Comparison of ENCODE assay signal across 8 mouse cellular contexts in the genomic region with DNA sequence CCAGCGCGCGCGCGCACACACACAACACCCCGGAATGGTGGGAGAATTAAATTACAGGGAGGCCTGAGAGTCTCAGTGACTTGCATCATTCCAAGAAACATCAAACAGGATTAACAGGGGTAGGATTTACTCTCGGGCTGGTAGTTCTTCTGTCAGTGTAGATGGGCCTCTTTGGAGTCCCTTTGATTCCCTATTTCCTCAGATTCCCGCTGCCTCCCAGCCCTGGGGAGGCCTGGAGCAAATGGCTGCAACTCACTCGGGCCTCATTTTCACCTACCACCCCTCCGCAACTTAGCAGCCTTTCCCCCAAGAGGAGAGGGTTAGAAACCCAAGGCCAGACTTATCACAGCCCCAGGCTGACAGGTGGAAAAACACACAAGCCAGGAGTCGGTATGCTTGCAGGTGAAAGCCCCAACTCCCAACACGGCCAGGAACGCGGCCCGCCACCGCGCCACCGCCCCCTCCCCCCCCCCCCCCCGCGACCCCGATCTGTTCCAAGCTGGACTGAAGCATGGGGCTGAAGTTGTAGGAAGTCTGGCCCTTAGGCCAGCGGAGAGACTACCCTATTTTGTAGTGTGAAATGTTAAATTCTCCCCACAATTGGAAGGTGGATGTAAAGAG. TPM values are rescaled to one million over a fixed set of nuclear protein-coding genes. Genes with fewer than 3 reads are reported as not detected.
DNase-seq lines count a peak whose midpoint lies in the region; ATAC-seq and TF ChIP-seq lines count a peak whose summit lies in the region.

No protein-coding gene starts in this region.

- peak overlapping the region; percentile 98 for H3K4me2 ChIP-seq in embryonic facial prominence, embryonic 12.5 days (replicated peaks)
- H3K4me2 ChIP-seq in limb, embryonic 12.5 days, result peak overlapping the region; percentile 94
- peak overlapping the region; percentile 78 for H3K4me2 ChIP-seq in neural tube, embryonic 15.5 days

- 3% methylated on average over 22 of the region's 22 CpGs for WGBS in heart, embryonic 10.5 days
- 6% methylated on average over 22 of the region's 22 CpGs for WGBS in embryonic facial prominence, embryonic 12.5 days
- WGBS in limb, embryonic 12.5 days, result 5% methylated on average over 17 of the region's 22 CpGs
- 8% methylated on average over 22 of the region's 22 CpGs for WGBS in neural tube, embryonic 15.5 days

- intact Hi-C loops in heart, postnatal 14 days (cut with DNase I), result loop anchor here (5.0 kb wide), 2 partner anchors 78 to 107 kb away; a partner anchor contains a TSS

- no peak for ATAC-seq in embryonic facial prominence, embryonic 12.5 days (ENCODE audit: insufficient number of reproducible peaks, insufficient read depth, low FRiP score, low TSS enrichment)
- ATAC-seq in limb, embryonic 12.5 days (ENCODE audit: insufficient number of reproducible peaks, insufficient read depth, low FRiP score, low TSS enrichment, low read depth), result no peak
- ATAC-seq in neural tube, embryonic 15.5 days (ENCODE audit: low FRiP score), result no peak
- ATAC-seq in monocyte, adult 5-6 weeks (replicated peaks; ENCODE audit: insufficient number of reproducible peaks, low FRiP score, low TSS enrichment, poor library complexity, severe bottlenecking), result no peak

- peak overlapping the region; percentile 95 for H3K27ac ChIP-seq in heart, embryonic 10.5 days
- peak overlapping the region; percentile 93 for H3K27ac ChIP-seq in embryonic facial prominence, embryonic 12.5 days
- H3K27ac ChIP-seq in limb, embryonic 12.5 days, result peak overlapping the region; percentile 94
- H3K27ac ChIP-seq in neural tube, embryonic 15.5 days (replicated peaks), result peak overlapping the region; percentile 91

- peak overlapping the region; percentile 98 for H3K9ac ChIP-seq in embryonic facial prominence, embryonic 12.5 days
- H3K9ac ChIP-seq in limb, embryonic 12.5 days (replicated peaks), result peak overlapping the region; percentile 98
- H3K9ac ChIP-seq in neural tube, embryonic 15.5 days (replicated peaks), result peak overlapping the region; percentile 96

- no peak for TF ChIP-seq CTCF in E14TG2a.4 (conservative IDR thresholded peaks at IDR 0.05; ENCODE audit: low read length)

- peaks cover 41% of the 10 kb centered on the region for H3K4me1 ChIP-seq in heart, embryonic 10.5 days
- H3K4me1 ChIP-seq in E14TG2a.4 (replicated peaks; ENCODE audit: low read depth, low read length), result peaks cover 26% of the 10 kb centered on the region
- H3K4me1 ChIP-seq in embryonic facial prominence, embryonic 12.5 days, result peaks cover 26% of the 10 kb centered on the region
- H3K4me1 ChIP-seq in limb, embryonic 12.5 days (replicated peaks), result peaks cover 31% of the 10 kb centered on the region
- H3K4me1 ChIP-seq in neural tube, embryonic 15.5 days, result peaks cover 46% of the 10 kb centered on the region

- H3K27me3 ChIP-seq in heart, embryonic 10.5 days (ENCODE audit: insufficient read depth, poor library complexity, severe bottlenecking), result no peaks in the 10 kb centered on the region
- no peaks in the 10 kb centered on the region for H3K27me3 ChIP-seq in E14TG2a.4 (ENCODE audit: insufficient read depth, low read length)
- H3K27me3 ChIP-seq in embryonic facial prominence, embryonic 12.5 days, result no peaks in the 10 kb centered on the region
- no peaks in the 10 kb centered on the region for H3K27me3 ChIP-seq in limb, embryonic 12.5 days
- no peaks in the 10 kb centered on the region for H3K27me3 ChIP-seq in neural tube, embryonic 15.5 days (replicated peaks)

- DNase-seq in heart, embryonic 10.5 days (ENCODE audit: low spot score), result no peak
- DNase-seq in heart, postnatal 14 days, result no peak
- DNase-seq in gastrocnemius, adult 8-10 months (ENCODE audit: low spot score in 2 of 2), result no peak

- H3K36me3 ChIP-seq in heart, embryonic 10.5 days, result peaks cover 29% of the 10 kb centered on the region
- H3K36me3 ChIP-seq in E14TG2a.4 (ENCODE audit: insufficient read depth, low read length), result peaks cover 49% of the 10 kb centered on the region
- peaks cover 16% of the 10 kb centered on the region for H3K36me3 ChIP-seq in embryonic facial prominence, embryonic 12.5 days
- H3K36me3 ChIP-seq in limb, embryonic 12.5 days, result peaks cover 47% of the 10 kb centered on the region
- peaks cover 8% of the 10 kb centered on the region; the same call in 1 of the 2 replicates for H3K36me3 ChIP-seq in neural tube, embryonic 15.5 days

- H3K4me3 ChIP-seq in heart, embryonic 10.5 days, result peak overlapping the region; percentile 79
- peak overlapping the region; percentile 93 for H3K4me3 ChIP-seq in E14TG2a.4 (replicated peaks; ENCODE audit: low read length)
- H3K4me3 ChIP-seq in embryonic facial prominence, embryonic 12.5 days, result peak overlapping the region; percentile 92
- peak overlapping the region; percentile 98 for H3K4me3 ChIP-seq in limb, embryonic 12.5 days (replicated peaks)
- peak overlapping the region; percentile 91 for H3K4me3 ChIP-seq in neural tube, embryonic 15.5 days (replicated peaks)

- H3K9me3 ChIP-seq in heart, embryonic 10.5 days, result no peaks in the 10 kb centered on the region
- H3K9me3 ChIP-seq in E14TG2a.4 (ENCODE audit: low read length), result no peaks in the 10 kb centered on the region
- no peaks in the 10 kb centered on the region for H3K9me3 ChIP-seq in embryonic facial prominence, embryonic 12.5 days
- H3K9me3 ChIP-seq in limb, embryonic 12.5 days, result no peaks in the 10 kb centered on the region
- no peaks in the 10 kb centered on the region for H3K9me3 ChIP-seq in neural tube, embryonic 15.5 days (replicated peaks)

RNA-seq across cellular contexts. Expression of a gene that starts 1.3 kb away (rescaled TPM):
- polyA plus RNA-seq in heart, embryonic 10.5 days (2016; fragmentation: Nextera tagmentation; extraction: Ambion mirVana), result 22.4 and 22.8 TPM in 2 replicates
- 1 to 10 TPM; 5.4 to 6.0 TPM for total RNA-seq in heart, postnatal 14 days (2021)
- 14.4 and 16.7 TPM in 2 replicates for polyA plus RNA-seq in embryonic facial prominence, embryonic 12.5 days (2016; fragmentation: Nextera tagmentation; extraction: Ambion mirVana)
- polyA plus RNA-seq in limb, embryonic 12.5 days (2016; fragmentation: Nextera tagmentation; extraction: Ambion mirVana), result 13.3 and 16.6 TPM in 2 replicates
- 4.4 and 8.9 TPM in 2 replicates for polyA plus RNA-seq in neural tube, embryonic 15.5 days (2015; fragmentation: Nextera tagmentation; extraction: Ambion mirVana)
- 11.5 to 30.3 TPM (median 14.9 TPM) in 3 replicates for total RNA-seq in monocyte, adult 5-6 weeks (2017)
- 1 to 10 TPM; 2.3 to 3.4 (median 3.0) TPM for total RNA-seq in gastrocnemius, adult 8-10 months (2022)

RNA-seq across cellular contexts. Expression of a gene that starts 1.4 kb away (rescaled TPM):
- 4.4 and 6.1 TPM in 2 replicates for polyA plus RNA-seq in heart, embryonic 10.5 days (2016; fragmentation: Nextera tagmentation; extraction: Ambion mirVana)
- 10 to 100 TPM; 15.8 to 16.7 TPM for total RNA-seq in heart, postnatal 14 days (2021)
- 6.8 and 7.6 TPM in 2 replicates for polyA plus RNA-seq in embryonic facial prominence, embryonic 12.5 days (2016; fragmentation: Nextera tagmentation; extraction: Ambion mirVana)
- polyA plus RNA-seq in limb, embryonic 12.5 days (2016; fragmentation: Nextera tagmentation; extraction: Ambion mirVana), result 7.2 and 7.4 TPM in 2 replicates
- polyA plus RNA-seq in neural tube, embryonic 15.5 days (2015; fragmentation: Nextera tagmentation; extraction: Ambion mirVana), result 5.3 and 5.5 TPM in 2 replicates
- total RNA-seq in monocyte, adult 5-6 weeks (2017), result 20.5 to 26.9 TPM (median 23.2 TPM) in 3 replicates
- total RNA-seq in gastrocnemius, adult 8-10 months (2022), result 10 to 100 TPM in 3 of 4 experiments, 1 to 10 TPM in 1; 9.2 to 12.3 (median 10.9) TPM

RNA-seq across cellular contexts. Expression of a gene that starts 14.7 kb away (rescaled TPM):
- polyA plus RNA-seq in heart, embryonic 10.5 days (2016; fragmentation: Nextera tagmentation; extraction: Ambion mirVana), result 7.7 and 8.8 TPM in 2 replicates
- total RNA-seq in heart, postnatal 14 days (2021), result 1 to 10 TPM; 2.1 to 2.2 TPM
- polyA plus RNA-seq in embryonic facial prominence, embryonic 12.5 days (2016; fragmentation: Nextera tagmentation; extraction: Ambion mirVana), result 15.2 and 16.9 TPM in 2 replicates
- polyA plus RNA-seq in limb, embryonic 12.5 days (2016; fragmentation: Nextera tagmentation; extraction: Ambion mirVana), result 10.3 and 11.9 TPM in 2 replicates
- 37.2 and 38.0 TPM in 2 replicates for polyA plus RNA-seq in neural tube, embryonic 15.5 days (2015; fragmentation: Nextera tagmentation; extraction: Ambion mirVana)
- 4.9 to 10.7 TPM (median 6.8 TPM) in 3 replicates for total RNA-seq in monocyte, adult 5-6 weeks (2017)
- total RNA-seq in gastrocnemius, adult 8-10 months (2022), result under 1 TPM; 0.22 to 0.48 (median 0.37) TPM

RNA-seq across cellular contexts. Expression of a gene that starts 51.2 kb away (rescaled TPM):
- polyA plus RNA-seq in heart, embryonic 10.5 days (2016; fragmentation: Nextera tagmentation; extraction: Ambion mirVana), result 4.1 and 4.4 TPM in 2 replicates
- 10 to 100 TPM in 1 of 2 experiments, 1 to 10 TPM in 1; 9.7 to 10.1 TPM for total RNA-seq in heart, postnatal 14 days (2021)
- 7.6 TPM in 2 replicates for polyA plus RNA-seq in embryonic facial prominence, embryonic 12.5 days (2016; fragmentation: Nextera tagmentation; extraction: Ambion mirVana)
- 7.0 TPM in 2 replicates for polyA plus RNA-seq in limb, embryonic 12.5 days (2016; fragmentation: Nextera tagmentation; extraction: Ambion mirVana)
- polyA plus RNA-seq in neural tube, embryonic 15.5 days (2015; fragmentation: Nextera tagmentation; extraction: Ambion mirVana), result 18.1 and 21.9 TPM in 2 replicates
- total RNA-seq in monocyte, adult 5-6 weeks (2017), result 27.2 to 38.3 TPM (median 34.8 TPM) in 3 replicates
- total RNA-seq in gastrocnemius, adult 8-10 months (2022), result 1 to 10 TPM; 3.0 to 3.7 (median 3.4) TPM
